Mouse (Mus musculus) neural tube, embryonic 15.5 days (tissue): ENCODE measurements at regions not wholly inside any gene's neighbourhood (a gene's known extent, or its start where the extent isn't known, plus 50 kb on each side); places are given as distances from the start of the nearest gene placed in this dataset.

Experiments
- ATAC-seq: fragments of 200-750 bp; cut with Nextera tagmentation; 2 replicates; pipeline ENCODE4 v1.8.0; 2017; ENCODE audit warnings: mild to moderate bottlenecking, moderate TSS enrichment, moderate library complexity; ENCODE audit not compliant: low FRiP score
- H3K27ac ChIP-seq: fragments of 300-500 bp; sonication (generic); replicated peaks from 2 replicates; pipeline ENCODE4 v1.5.1; 2015; ENCODE audit warnings: mild to moderate bottlenecking, inconsistent platforms
- H3K27me3 ChIP-seq: fragments of 300-500 bp; sonication (generic); replicated peaks from 2 replicates; pipeline ENCODE4 v1.6.1; 2015; ENCODE audit warnings: inconsistent platforms
- H3K36me3 ChIP-seq: fragments of 300-500 bp; sonication (generic); 2 replicates; pipeline ENCODE4 v1.6.1; 2015; ENCODE audit warnings: inconsistent platforms
- H3K4me1 ChIP-seq: fragments of 300-500 bp; sonication (generic); 2 replicates; pipeline ENCODE4 v1.6.1; 2015; ENCODE audit warnings: inconsistent platforms
- H3K4me2 ChIP-seq: fragments of 300-500 bp; sonication (generic); 2 replicates; pipeline ENCODE4 v1.6.1; 2015; ENCODE audit warnings: inconsistent platforms, mild to moderate bottlenecking, moderate library complexity
- H3K4me3 ChIP-seq: fragments of 300-500 bp; sonication (generic); replicated peaks from 2 replicates; pipeline ENCODE4 v1.5.1; 2015; ENCODE audit warnings: mild to moderate bottlenecking, inconsistent platforms
- H3K9ac ChIP-seq: fragments of 300-500 bp; sonication (generic); replicated peaks from 2 replicates; pipeline ENCODE4 v1.6.1; 2015; ENCODE audit warnings: mild to moderate bottlenecking, inconsistent platforms
- H3K9me3 ChIP-seq: fragments of 300-500 bp; sonication (generic); replicated peaks from 2 replicates; pipeline ENCODE4 v1.6.1; 2016; ENCODE audit warnings: inconsistent platforms
- WGBS: fragments of 180-500 bp; shearing (Covaris S2); methylation state at CpG from one replicate; pipeline ENCODE4 v1.1.7; 2015; ENCODE audit warnings: mixed read lengths; 5-methylcytosine and 5-hydroxymethylcytosine counted together

DNA sequence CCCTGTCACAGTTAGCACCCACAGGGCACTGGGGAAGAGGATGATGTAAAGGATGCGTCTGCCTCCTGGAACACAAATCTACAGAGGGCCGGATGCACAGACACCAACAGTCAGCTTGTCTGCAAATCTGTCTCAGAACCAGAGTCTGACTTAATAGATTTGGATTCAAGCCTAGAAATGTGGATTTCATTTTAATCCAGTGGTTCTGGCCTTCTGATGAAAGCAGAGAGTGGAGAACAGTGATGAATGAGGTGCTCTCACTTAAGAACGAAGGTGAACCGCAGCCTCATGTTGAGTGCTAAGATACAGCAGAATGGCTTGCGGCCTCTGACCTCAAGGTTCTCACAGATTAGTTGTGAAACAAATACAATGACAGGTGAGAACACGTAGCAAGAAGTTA lies 446.5 kb downstream of the Tmem114 start:
- H3K4me2 ChIP-seq: no peak overlapping the region
- no peaks in the 10 kb centered on the region for H3K9me3 ChIP-seq
- H3K27ac ChIP-seq: no peak overlapping the region
- no peak for ATAC-seq
- no peak overlapping the region for H3K9ac ChIP-seq
- 75% methylated on average over 6 of the region's 6 CpGs for WGBS
- H3K27me3 ChIP-seq: no peaks in the 10 kb centered on the region
- no peaks in the 10 kb centered on the region for H3K36me3 ChIP-seq
- H3K4me1 ChIP-seq: peaks cover 4% of the 10 kb centered on the region
- H3K4me3 ChIP-seq: no peak overlapping the region

- no peaks in the 10 kb centered on the region for H3K36me3 ChIP-seq
- no peak for ATAC-seq
- no peak overlapping the region for H3K9ac ChIP-seq
- no peaks in the 10 kb centered on the region for H3K4me1 ChIP-seq
- H3K27me3 ChIP-seq: no peaks in the 10 kb centered on the region
- H3K9me3 ChIP-seq: no peaks in the 10 kb centered on the region
- WGBS: 81% methylated on average over 2 of the region's 2 CpGs
- no peak overlapping the region for H3K27ac ChIP-seq
- no peak overlapping the region for H3K4me2 ChIP-seq
- no peak overlapping the region for H3K4me3 ChIP-seq
Measured at GRCm38 (mm10) chr16:7951616-7952015, 473.3 kb downstream of the Tmem114 start.

- Histone ChIP-seq H3K36me3 (no peaks in the 10 kb centered on the region), H3K4me3 (no peak overlapping the region), H3K4me1 (no peaks in the 10 kb centered on the region), H3K27ac (no peak overlapping the region), H3K9me3 (no peaks in the 10 kb centered on the region), H3K27me3 (no peaks in the 10 kb centered on the region), H3K4me2 (no peak overlapping the region), H3K9ac (no peak overlapping the region)
- 75% methylated on average over 2 of the region's 2 CpGs for WGBS
- no peak for ATAC-seq
Measured at GRCm38 (mm10) chr16:7942333-7942732, 482.6 kb downstream of the Tmem114 start.

GRCm38 (mm10) chr16:7937167-7937566 lies 487.8 kb downstream of the Tmem114 start:
- Histone ChIP-seq H3K9me3 (no peaks in the 10 kb centered on the region), H3K27me3 (no peaks in the 10 kb centered on the region), H3K36me3 (no peaks in the 10 kb centered on the region), H3K4me1 (no peaks in the 10 kb centered on the region), H3K4me3 (no peak overlapping the region), H3K9ac (no peak overlapping the region), H3K4me2 (no peak overlapping the region), H3K27ac (no peak overlapping the region)
- no peak for ATAC-seq
- WGBS: 17% methylated on average over 5 of the region's 5 CpGs

- WGBS: 16% methylated on average over 4 of the region's 4 CpGs
- ATAC-seq: no peak
- Histone ChIP-seq H3K4me1 (no peaks in the 10 kb centered on the region), H3K4me3 (no peak overlapping the region), H3K4me2 (no peak overlapping the region), H3K27ac (no peak overlapping the region), H3K9me3 (no peaks in the 10 kb centered on the region), H3K27me3 (no peaks in the 10 kb centered on the region), H3K36me3 (no peaks in the 10 kb centered on the region), H3K9ac (no peak overlapping the region)
Measured at GRCm38 (mm10) chr16:7932322-7932721, 492.6 kb downstream of the Tmem114 start.

DNA sequence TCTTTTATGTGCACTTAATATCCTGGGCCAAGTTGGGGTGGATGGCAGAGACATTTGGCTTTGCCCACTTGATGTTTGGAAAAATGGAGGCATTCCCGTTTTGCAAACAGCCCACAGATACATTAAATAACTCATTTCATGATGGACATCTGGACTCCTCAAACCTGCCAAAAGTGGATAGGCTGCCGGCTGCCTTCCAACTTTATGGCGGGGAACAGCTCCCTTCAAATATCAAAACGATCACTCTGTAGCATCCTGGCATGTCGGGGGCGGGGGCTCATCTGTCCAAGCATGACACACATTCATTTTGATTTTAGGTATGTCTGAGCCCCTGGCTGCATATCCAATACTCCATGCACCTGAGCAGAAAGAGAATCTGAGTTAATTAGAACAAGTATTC lies 493.3 kb downstream of the Tmem114 start:
- Histone ChIP-seq H3K4me2 (no peak overlapping the region), H3K9ac (no peak overlapping the region), H3K36me3 (no peaks in the 10 kb centered on the region), H3K9me3 (no peaks in the 10 kb centered on the region), H3K4me3 (no peak overlapping the region), H3K27ac (no peak overlapping the region), H3K27me3 (no peaks in the 10 kb centered on the region), H3K4me1 (no peaks in the 10 kb centered on the region)
- 73% methylated on average over 6 of the region's 6 CpGs for WGBS
- no peak for ATAC-seq

- no peak overlapping the region for H3K27ac ChIP-seq
- H3K27me3 ChIP-seq: no peaks in the 10 kb centered on the region
- no peaks in the 10 kb centered on the region for H3K4me1 ChIP-seq
- H3K4me2 ChIP-seq: no peak overlapping the region
- no peak for ATAC-seq
- H3K9me3 ChIP-seq: no peaks in the 10 kb centered on the region
- H3K9ac ChIP-seq: no peak overlapping the region
- H3K36me3 ChIP-seq: no peaks in the 10 kb centered on the region
- H3K4me3 ChIP-seq: no peak overlapping the region
- WGBS: 56% methylated on average over 4 of the region's 4 CpGs
Measured at GRCm38 (mm10) chr16:7929112-7929511, 495.8 kb downstream of the Tmem114 start.

GRCm38 (mm10) chr16:7928391-7928935 lies 496.5 kb downstream of the Tmem114 start:
- Histone ChIP-seq H3K4me2 (no peak overlapping the region), H3K9ac (no peak overlapping the region), H3K27me3 (no peaks in the 10 kb centered on the region), H3K9me3 (no peaks in the 10 kb centered on the region), H3K36me3 (no peaks in the 10 kb centered on the region), H3K4me1 (no peaks in the 10 kb centered on the region), H3K27ac (no peak overlapping the region), H3K4me3 (no peak overlapping the region)
- WGBS: 82% methylated on average over 6 of the region's 6 CpGs
- ATAC-seq: no peak

DNA sequence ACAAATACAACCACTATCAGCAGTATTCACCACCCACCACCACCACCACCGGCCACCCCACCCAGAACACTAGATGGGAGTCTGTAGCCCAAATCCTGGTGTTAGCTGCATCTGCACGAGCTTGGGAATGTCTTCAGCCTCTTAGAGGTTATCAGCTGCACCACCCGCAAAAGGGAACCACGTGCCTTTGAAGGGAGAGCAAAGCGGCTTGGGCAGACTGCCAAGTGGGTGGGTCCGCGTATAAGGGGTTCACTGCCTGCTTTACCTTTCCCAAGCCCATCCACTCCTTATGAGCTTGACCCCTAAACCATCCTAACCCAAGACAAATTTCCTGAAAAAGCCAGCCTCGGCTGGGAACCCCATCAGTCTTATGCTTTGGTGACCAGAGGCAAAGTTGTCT lies 497.2 kb downstream of the Tmem114 start:
- Histone ChIP-seq H3K4me1 (no peaks in the 10 kb centered on the region), H3K4me2 (no peak overlapping the region), H3K4me3 (no peak overlapping the region), H3K9ac (no peak overlapping the region), H3K9me3 (no peaks in the 10 kb centered on the region), H3K36me3 (no peaks in the 10 kb centered on the region), H3K27ac (no peak overlapping the region), H3K27me3 (no peaks in the 10 kb centered on the region)
- WGBS: 71% methylated on average over 8 of the region's 8 CpGs
- ATAC-seq: no peak

GRCm38 (mm10) chr16:7895786-7896185 lies 529.1 kb downstream of the Tmem114 start:
- ATAC-seq: no peak
- no peak overlapping the region for H3K4me3 ChIP-seq
- WGBS: 85% methylated on average over 2 of the region's 2 CpGs

DNA sequence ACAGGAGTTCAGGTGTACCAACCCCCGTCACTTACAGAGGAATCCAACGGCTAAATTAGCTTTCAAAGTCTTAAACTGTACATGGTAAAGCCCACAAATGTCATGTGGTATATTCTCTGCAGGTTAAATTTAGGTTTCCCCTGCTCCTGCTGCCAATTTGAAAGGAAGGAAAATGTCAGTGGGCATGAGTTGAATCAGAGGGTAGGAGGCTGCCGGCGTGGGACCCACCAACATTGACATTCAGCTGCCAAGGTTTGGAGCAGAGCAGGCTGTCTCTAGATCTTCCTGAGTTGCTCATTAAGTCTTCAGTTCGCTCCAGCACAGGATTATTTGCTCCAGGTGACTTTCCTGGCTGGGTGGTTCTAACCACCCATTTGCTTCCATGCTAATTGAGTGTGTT lies 532.1 kb downstream of the Tmem114 start:
- H3K9ac ChIP-seq: no peak overlapping the region
- no peak overlapping the region for H3K4me2 ChIP-seq
- no peak for ATAC-seq
- no peak overlapping the region for H3K4me3 ChIP-seq
- no peaks in the 10 kb centered on the region for H3K27me3 ChIP-seq
- 74% methylated on average over 5 of the region's 5 CpGs for WGBS
- no peak overlapping the region for H3K27ac ChIP-seq
- H3K4me1 ChIP-seq: no peaks in the 10 kb centered on the region
- H3K9me3 ChIP-seq: no peaks in the 10 kb centered on the region
- no peaks in the 10 kb centered on the region for H3K36me3 ChIP-seq

More at GRCm38 (mm10) chr16:7895786-7896185, 529.1 kb downstream of the Tmem114 start:
- no peaks in the 10 kb centered on the region for H3K27me3 ChIP-seq
- no peaks in the 10 kb centered on the region for H3K9me3 ChIP-seq
- H3K4me1 ChIP-seq: no peaks in the 10 kb centered on the region
- no peak overlapping the region for H3K27ac ChIP-seq
- H3K4me2 ChIP-seq: no peak overlapping the region
- H3K36me3 ChIP-seq: no peaks in the 10 kb centered on the region
- H3K9ac ChIP-seq: no peak overlapping the region

GRCm38 (mm10) chr16:7863406-7863805 lies 561.5 kb downstream of the Tmem114 start:
- Histone ChIP-seq H3K4me3 (no peak overlapping the region), H3K9ac (no peak overlapping the region), H3K9me3 (no peaks in the 10 kb centered on the region), H3K4me1 (0 out of 2 replicates have a peak, but pooled peaks cover 4% of the 10 kb centered on the region), H3K4me2 (no peak overlapping the region), H3K27me3 (no peaks in the 10 kb centered on the region), H3K27ac (peak overlapping the region; percentile 52; the same call in 1 of the 2 replicates), H3K36me3 (no peaks in the 10 kb centered on the region)
- 93% methylated on average over 2 of the region's 2 CpGs for WGBS
- ATAC-seq: no peak

DNA sequence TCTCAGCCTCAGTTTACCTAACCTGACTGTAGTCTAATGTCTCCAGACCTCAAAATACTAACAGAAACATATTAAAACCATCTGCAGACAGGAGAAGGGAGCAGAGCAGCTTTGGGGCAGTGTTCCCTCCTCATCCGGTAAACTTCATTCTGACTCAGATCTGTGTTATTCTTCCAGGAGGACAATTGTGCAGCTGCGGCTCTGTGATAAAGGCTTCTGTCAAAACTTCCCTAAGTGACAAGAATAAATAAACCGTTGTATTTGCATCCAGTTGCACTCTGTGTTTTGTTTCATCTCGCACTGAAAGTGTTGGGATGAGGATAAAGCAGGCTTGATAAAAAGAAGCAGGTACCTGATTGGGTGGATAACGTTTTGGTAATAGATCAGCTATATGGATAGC lies 585.8 kb downstream of the Tmem114 start:
- Histone ChIP-seq H3K4me1 (no peaks in the 10 kb centered on the region), H3K9ac (no peak overlapping the region), H3K27me3 (no peaks in the 10 kb centered on the region), H3K27ac (no peak overlapping the region), H3K4me3 (no peak overlapping the region), H3K36me3 (no peaks in the 10 kb centered on the region), H3K9me3 (no peaks in the 10 kb centered on the region), H3K4me2 (no peak overlapping the region)
- ATAC-seq: no peak
- 80% methylated on average over 5 of the region's 5 CpGs for WGBS
